Mouse (Mus musculus) Muller cell, postnatal 12 days (primary cell): ENCODE results near the gene Gm45618.
A peak's percentile ranks its signal among the peaks of the same experiment; 100 is the strongest.

ENCODE experiments used
- DNase-seq: peaks from one replicate; pipeline ENCODE4 v3.0.0-alpha.2; 2015; ENCODE audit errors: inconsistent ontology term

The Gm45618 gene

DNA sequence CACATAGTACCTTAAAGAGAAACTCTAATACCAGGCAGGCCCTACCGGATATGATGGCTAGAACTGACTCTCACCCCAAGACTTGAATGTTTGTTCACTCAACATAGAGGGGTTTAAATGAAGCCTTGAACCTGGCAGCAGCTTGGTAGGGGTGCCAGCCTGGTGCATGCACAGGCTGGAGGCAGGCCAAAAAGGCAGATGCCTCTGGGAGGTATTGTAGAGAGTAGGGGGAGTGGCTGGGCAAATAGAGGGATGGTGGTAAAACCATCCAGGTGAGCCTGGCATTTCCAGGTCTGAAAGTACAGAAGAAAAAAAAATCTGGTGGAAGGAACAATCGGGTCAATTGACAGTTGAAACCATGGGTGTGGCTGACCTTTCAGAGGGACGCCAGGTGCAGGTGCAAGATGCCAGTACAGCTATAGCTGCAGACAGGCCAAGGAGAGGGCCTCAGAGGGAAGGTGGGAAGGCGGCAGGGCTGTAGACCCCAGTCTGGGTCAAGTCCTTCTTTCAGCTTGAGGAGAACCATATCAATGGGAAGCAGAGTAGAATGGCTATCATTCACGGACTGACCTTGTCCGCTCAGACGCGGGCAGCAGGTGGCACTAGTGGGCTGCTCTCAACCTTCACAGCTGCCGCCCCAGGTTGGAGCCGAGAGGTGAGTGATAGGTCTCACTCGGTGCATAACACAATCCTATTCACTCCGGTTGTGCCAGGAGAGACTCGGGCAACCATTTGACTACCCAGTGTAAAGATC lies 49.9 kb downstream of the Gm45618 start:
- peak; percentile 59 for DNase-seq
